Mouse (Mus musculus) mouse trophoblast stem cell (cell line): ENCODE measurements around the gene Spag17.

Source experiments
- in situ Hi-C, 2 experiments: fragments of 300-500 bp; cut with MseI, MboI; formaldehyde crosslinking; loops; 2 replicates in 1 of 2; 3 replicates in 1 of 2; pipeline ENCODE4 v1.15.1; 2025

The Spag17 gene

GRCm38 (mm10) chr3:100163556-100163955 lies 278.4 kb downstream of the Spag17 start:
- in situ Hi-C loops: no loop called here

- in situ Hi-C loops: no loop called here
Measured at GRCm38 (mm10) chr3:100164991-100165390, 279.8 kb downstream of the Spag17 start.

DNA sequence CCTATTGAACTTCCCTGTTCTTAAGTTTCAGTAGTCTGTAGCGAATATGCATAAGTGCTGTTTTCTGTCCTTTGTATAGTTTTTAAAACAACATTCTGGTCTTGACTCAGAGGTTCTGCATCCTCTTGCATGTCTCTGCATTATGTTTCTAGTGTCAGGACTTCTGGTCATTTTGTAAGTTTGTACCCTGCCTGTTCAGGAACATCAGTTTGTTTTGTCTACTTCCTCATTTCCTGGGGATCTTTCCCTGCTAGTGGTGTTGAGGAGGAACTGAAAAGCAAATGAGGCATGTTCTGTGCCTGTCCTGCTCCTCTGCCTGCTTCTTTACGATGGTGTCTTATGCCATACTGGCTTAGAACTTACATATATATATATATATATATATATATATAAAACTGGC lies 290.8 kb downstream of the Spag17 start:
- in situ Hi-C loops: loop anchor here in 1 of 2 experiments (25.0 kb wide), 1 partner anchor 386 kb away; no protein-coding TSS in a partner anchor

DNA sequence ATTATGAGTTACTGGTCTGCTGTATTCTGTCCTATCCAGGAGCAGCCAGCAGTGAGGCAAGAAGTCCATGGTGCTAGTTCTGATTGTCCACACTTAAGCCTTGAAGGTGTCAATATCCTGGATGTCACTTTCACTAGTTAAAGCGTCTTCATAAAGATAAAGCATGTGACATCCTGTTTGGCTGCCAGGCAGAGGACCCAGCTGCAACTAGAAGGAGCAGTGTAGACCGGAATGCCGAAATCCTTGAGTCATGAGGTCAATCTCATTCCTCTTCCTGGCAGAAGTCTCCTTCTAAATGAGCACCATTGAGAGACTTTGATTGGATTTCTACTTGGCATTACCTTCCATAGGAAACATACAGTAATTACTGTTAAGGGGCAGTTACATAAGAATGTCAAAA lies 295.3 kb downstream of the Spag17 start:
- in situ Hi-C loops: loop anchor here in 1 of 2 experiments (10.0 to 25.0 kb wide), 2 partner anchors 174 to 382 kb away; no protein-coding TSS in a partner anchor

- in situ Hi-C loops: loop anchor here in 1 of 2 experiments (10.0 to 25.0 kb wide), 2 partner anchors 165 to 373 kb away; no protein-coding TSS in a partner anchor
Measured at GRCm38 (mm10) chr3:100189444-100189843, 304.2 kb downstream of the Spag17 start.

- in situ Hi-C loops: loop anchor here (10.0 to 25.0 kb wide), 3 partner anchors 165 to 375 kb away; no protein-coding TSS in a partner anchor
Measured at GRCm38 (mm10) chr3:100189861-100190260, 304.7 kb downstream of the Spag17 start.
